Mouse (Mus musculus) ES-E14 (cell line): Measurements from ENCODE around the gene Cenpt.

Experiments used
- CHD2 ChIP-seq: IDR thresholded peaks from 2 replicates; pipeline ENCODE4 v1.6.1; 2014; ENCODE audit warnings: mild to moderate bottlenecking, low read depth, low read length, inconsistent platforms
- HCFC1 ChIP-seq: IDR thresholded peaks from 2 replicates; pipeline ENCODE4 v1.6.1; 2012; ENCODE audit warnings: low read length, inconsistent platforms, borderline replicate concordance; ENCODE audit not compliant: insufficient read depth
- MAFK ChIP-seq: IDR thresholded peaks from 2 replicates; pipeline ENCODE4 v1.6.1; 2014; ENCODE audit warnings: mild to moderate bottlenecking, low read depth, low read length, inconsistent platforms; ENCODE audit not compliant: insufficient read depth
- ZC3H11A ChIP-seq: IDR thresholded peaks from 2 replicates; pipeline ENCODE4 v1.6.1; 2012; ENCODE audit warnings: low read depth, mild to moderate bottlenecking, inconsistent platforms, low read length, borderline replicate concordance
- ZNF384 ChIP-seq: IDR thresholded peaks from 2 replicates; pipeline ENCODE4 v1.6.1; 2012; ENCODE audit warnings: low read depth, low read length, inconsistent platforms

DNA sequence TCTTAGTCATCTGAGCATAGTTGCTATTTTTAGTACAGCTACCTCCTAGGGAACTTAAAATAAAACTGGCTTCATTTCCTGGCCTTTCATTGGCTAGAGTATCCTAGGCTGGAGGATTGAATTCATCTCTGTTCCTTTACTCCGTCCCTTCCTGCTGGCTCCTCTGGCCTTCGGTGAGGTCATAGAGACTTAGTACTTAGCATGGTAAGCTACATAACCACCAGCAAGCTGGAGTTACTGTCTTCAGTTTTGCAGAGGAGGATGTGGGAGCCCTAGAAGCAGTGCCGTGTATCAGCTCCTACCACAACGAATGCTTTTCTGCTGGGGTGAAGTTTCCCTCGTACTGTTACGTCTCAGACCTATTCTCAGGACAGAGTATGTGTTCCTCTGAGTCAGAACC is 21.2 kb upstream of the Cenpt start:
- TF ChIP-seq ZC3H11A (no peak), CHD2 (no peak), ZNF384 (no peak), HCFC1 (no peak), MAFK (no peak)
